Comparison of ENCODE assay signal across 25 mouse cellular contexts in the genomic region with DNA sequence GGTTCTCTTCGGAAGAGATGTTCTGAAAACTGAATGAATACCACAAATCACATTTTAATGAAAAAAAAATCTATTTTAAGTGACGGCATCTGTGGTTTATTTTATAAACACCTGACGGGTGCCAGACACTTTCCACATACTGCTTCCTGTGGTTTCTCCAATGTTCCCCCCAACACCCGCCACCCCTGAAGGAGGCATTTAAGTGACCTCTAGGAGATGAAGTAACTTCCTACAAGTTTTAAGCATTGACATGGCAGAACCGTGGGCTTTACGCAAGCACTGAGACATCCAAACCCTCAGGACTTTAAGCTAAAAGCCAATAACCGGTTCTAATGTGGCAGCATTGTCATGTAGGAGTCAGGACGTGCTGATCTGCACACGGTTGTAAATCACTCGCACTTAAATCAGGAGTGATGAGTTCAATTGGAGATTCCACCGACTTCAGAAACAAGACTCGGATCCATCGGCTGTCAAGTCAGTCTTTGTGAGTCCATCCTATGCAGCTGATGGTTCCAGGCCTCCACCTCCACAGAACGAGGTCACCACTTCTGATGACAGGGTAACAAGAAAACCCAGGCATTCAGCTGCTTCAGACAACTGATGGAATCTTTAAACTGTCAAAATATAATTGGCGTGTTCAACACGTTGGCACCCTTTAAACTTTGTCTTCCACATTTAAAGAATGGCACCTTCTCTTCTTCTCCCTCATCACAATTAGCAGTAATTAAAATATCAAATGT.
DNase-seq lines count a peak whose midpoint lies in the region; ATAC-seq and TF ChIP-seq lines count a peak whose summit lies in the region.
"Had no signal": no experiment of that assay in that cellular context is flagged by ENCODE, and none has a peak within 500 bp of the region (broad histone marks: within the 10 kb centered on the region; RNA-seq: fewer than 3 reads in every experiment).

No protein-coding gene starts in this region.

- intact Hi-C loops in gastrocnemius, postnatal 14 days (cut with DNase I; ENCODE audit: low total_unique reads), result no loop called here

- no peak overlapping the region for H3K4me3 ChIP-seq in CH12.LX (replicated peaks in 1 of 3; ENCODE audit: low read depth in 2 of 3, low read length in 2 of 3, poor library complexity in 1 of 3)
- H3K4me3 ChIP-seq in stomach, postnatal 0 days (ENCODE audit: low read depth, low read length), result no peak overlapping the region
- H3K4me3 ChIP-seq: embryonic facial prominence, embryonic 10.5 days; embryonic facial prominence, embryonic 15.5 days; forebrain, embryonic 13.5 days; hindbrain, embryonic 12.5 days; intestine, embryonic 15.5 days; liver, embryonic 13.5 days; midbrain, embryonic 12.5 days; stomach, embryonic 15.5 days had no signal

- TF ChIP-seq POLR2A in CH12.LX (IDR thresholded peaks at IDR 0.05; ENCODE audit: low read depth, low read length), result no peak

- H3K9me3 ChIP-seq in CH12.LX (replicated peaks; ENCODE audit: low read length), result no peaks in the 10 kb centered on the region
- H3K9me3 ChIP-seq in stomach, postnatal 0 days (ENCODE audit: control insufficient read depth, low read length), result no peaks in the 10 kb centered on the region
- H3K9me3 ChIP-seq: embryonic facial prominence, embryonic 10.5 days; embryonic facial prominence, embryonic 15.5 days; forebrain, embryonic 13.5 days; hindbrain, embryonic 12.5 days; intestine, embryonic 15.5 days; liver, embryonic 13.5 days; midbrain, embryonic 12.5 days; stomach, embryonic 15.5 days had no signal

- no peak for ATAC-seq in stomach, postnatal 0 days (ENCODE audit: low FRiP score, low TSS enrichment)
- ATAC-seq: activated CD4-positive, CD25-positive, alpha-beta regulatory T cell, adult 4 months; forebrain, embryonic 13.5 days; hindbrain, postnatal 0 days; intestine, embryonic 15.5 days had no signal

- 0 out of 2 replicates have a peak, but pooled peaks have one; percentile 14 for TF ChIP-seq EP300 in CH12.LX (IDR thresholded peaks at IDR 0.05; ENCODE audit: low read length)
- TF ChIP-seq EP300 in stomach, postnatal 0 days (optimal IDR thresholded peaks at IDR 0.05), result no peak

- peaks cover 3 to 28% of the 10 kb centered on the region in 2 experiments; a peak in 3 of 4 replicates for H3K4me1 ChIP-seq in CH12.LX (ENCODE audit: control insufficient read depth in 1 of 2, insufficient read depth in 2 of 2)
- H3K4me1 ChIP-seq in stomach, postnatal 0 days (replicated peaks; ENCODE audit: control insufficient read depth, insufficient read depth), result no peaks in the 10 kb centered on the region
- H3K4me1 ChIP-seq: embryonic facial prominence, embryonic 15.5 days; forebrain, embryonic 13.5 days; hindbrain, embryonic 12.5 days; intestine, embryonic 15.5 days; liver, embryonic 13.5 days; midbrain, embryonic 12.5 days; stomach, embryonic 15.5 days had no signal

- peak; percentile 6 for DNase-seq in lung, postnatal 36 days
- no peak for DNase-seq in lung, postnatal 4 days
- DNase-seq in CH12.LX (ENCODE audit: extremely low read depth), result peak; percentile 3
- DNase-seq in gonadal fat pad, adult 2 months (ENCODE audit: low read depth), result peak; percentile 28
- DNase-seq in stomach, postnatal 0 days (ENCODE audit: low spot score), result peak; percentile 5
- DNase-seq in gastrocnemius, postnatal 14 days, result no peak
- no peak for DNase-seq in gastrocnemius, adult 8-10 months (ENCODE audit: low spot score in 2 of 2)
- DNase-seq: adrenal gland, adult 2 months; B cell, adult 2 months; cerebellum, postnatal 14 days; gastrocnemius, postnatal 36 days; left cerebral cortex, postnatal 4 days; liver, embryonic 13.5 days; right cerebral cortex, postnatal 25 days had no signal

- H3K27me3 ChIP-seq in CH12.LX (replicated peaks), result no peaks in the 10 kb centered on the region
- H3K27me3 ChIP-seq in stomach, postnatal 0 days (ENCODE audit: control insufficient read depth, insufficient read depth, low read length), result no peaks in the 10 kb centered on the region
- H3K27me3 ChIP-seq: forebrain, embryonic 13.5 days; hindbrain, embryonic 12.5 days; intestine, embryonic 15.5 days; liver, embryonic 13.5 days; midbrain, embryonic 12.5 days; stomach, embryonic 15.5 days had no signal

- no peak overlapping the region for H3K9ac ChIP-seq in CH12.LX (ENCODE audit: insufficient read depth, low read depth)
- no peak overlapping the region for H3K9ac ChIP-seq in stomach, postnatal 0 days (ENCODE audit: low read length)
- H3K9ac ChIP-seq: embryonic facial prominence, embryonic 15.5 days; forebrain, embryonic 13.5 days; hindbrain, embryonic 12.5 days; intestine, embryonic 15.5 days; liver, embryonic 13.5 days; lung, embryonic 14.5 days; midbrain, embryonic 12.5 days; stomach, embryonic 15.5 days had no signal

- no peaks in the 10 kb centered on the region for H3K36me3 ChIP-seq in CH12.LX (replicated peaks in 1 of 2; ENCODE audit: control insufficient read depth in 1 of 2, insufficient read depth in 1 of 2, low read length in 1 of 2)
- no peaks in the 10 kb centered on the region for H3K36me3 ChIP-seq in stomach, postnatal 0 days (ENCODE audit: control insufficient read depth, insufficient read depth, low read length)
- H3K36me3 ChIP-seq: embryonic facial prominence, embryonic 10.5 days; embryonic facial prominence, embryonic 15.5 days; hindbrain, embryonic 12.5 days; intestine, embryonic 15.5 days; liver, embryonic 13.5 days; midbrain, embryonic 12.5 days; stomach, embryonic 15.5 days had no signal

- in situ Hi-C loops in CH12.LX (cut with MboI; ENCODE audit: low pct_ligation_motif_present, low pct_unique_long_range_greater_than_20kb, low sequenced_read_pairs), result loop anchor here (25.0 kb wide), 1 partner anchor 96 kb away; no protein-coding TSS in a partner anchor

- no peak overlapping the region for H3K27ac ChIP-seq in CH12.LX (ENCODE audit: insufficient read depth, low read depth)
- no peak overlapping the region for H3K27ac ChIP-seq in stomach, postnatal 0 days (replicated peaks)
- H3K27ac ChIP-seq: embryonic facial prominence, embryonic 10.5 days; embryonic facial prominence, embryonic 15.5 days; forebrain, embryonic 13.5 days; hindbrain, embryonic 12.5 days; hindbrain, postnatal 0 days; intestine, embryonic 15.5 days; liver, embryonic 13.5 days; macrophage; midbrain, embryonic 12.5 days; stomach, embryonic 15.5 days had no signal

- 80% methylated on average over 16 of the region's 16 CpGs for WGBS in stomach, postnatal 0 days

- H3K4me2 ChIP-seq in CH12.LX (ENCODE audit: insufficient read depth, low read depth, poor library complexity, severe bottlenecking), result peak overlapping the region; percentile 29; the same call in 1 of the 2 replicates
- H3K4me2 ChIP-seq in stomach, postnatal 0 days (replicated peaks; ENCODE audit: low read depth), result no peak overlapping the region
- H3K4me2 ChIP-seq: embryonic facial prominence, embryonic 15.5 days; forebrain, embryonic 13.5 days; hindbrain, embryonic 12.5 days; intestine, embryonic 15.5 days; liver, embryonic 13.5 days; lung, embryonic 14.5 days; midbrain, embryonic 12.5 days; stomach, embryonic 15.5 days had no signal

- TF ChIP-seq CTCF in CH12.LX (conservative IDR thresholded peaks at IDR 0.05 in 1 of 2, IDR thresholded peaks at IDR 0.05 in 1 of 2; ENCODE audit: low read depth in 2 of 2, low read length in 2 of 2), result no peak
- no peak for TF ChIP-seq CTCF in stomach, postnatal 0 days (IDR thresholded peaks at IDR 0.05; ENCODE audit: low read depth)

- TF ChIP-seq RAD21 in CH12.LX (IDR thresholded peaks at IDR 0.05; ENCODE audit: low read depth, low read length), result no peak

- no peaks in the 10 kb centered on the region for H3K79me2 ChIP-seq in CH12.LX (replicated peaks; ENCODE audit: control insufficient read depth, extremely low read depth, insufficient read depth, poor library complexity, severe bottlenecking)

- dilution Hi-C loops in CH12.LX (cut with MboI; ENCODE audit: extremely low pct_ligation_motif_present, extremely low pct_unique_long_range_greater_than_20kb, low sequenced_read_pairs), result no loop called here

TF ChIP-seq in CH12.LX, 34 proteins besides CTCF, POLR2A, EP300 and RAD21:
- TF ChIP-seq ELF1 (IDR thresholded peaks at IDR 0.05; ENCODE audit: low read depth, low read length), result no peak
- no peak for TF ChIP-seq CHD2 (IDR thresholded peaks at IDR 0.05; ENCODE audit: low read length)
- no peak for TF ChIP-seq USF1 (IDR thresholded peaks at IDR 0.05; ENCODE audit: low read depth, low read length)
- TF ChIP-seq TCF12 (IDR thresholded peaks at IDR 0.05; ENCODE audit: low read depth, low read length), result no peak
- TF ChIP-seq KAT2A (IDR thresholded peaks at IDR 0.05; ENCODE audit: insufficient replicate concordance, low read length), result no peak
- no peak for TF ChIP-seq E2F4 (IDR thresholded peaks at IDR 0.05; ENCODE audit: insufficient replicate concordance, low read depth, low read length)
- 0 out of 2 replicates have a peak, but pooled peaks have one; percentile 27 for TF ChIP-seq BHLHE40 (IDR thresholded peaks at IDR 0.05; ENCODE audit: low read depth, low read length)
- no peak for TF ChIP-seq MYC (IDR thresholded peaks at IDR 0.05; ENCODE audit: low read depth, low read length)
- TF ChIP-seq ETS1 (conservative IDR thresholded peaks at IDR 0.05; ENCODE audit: low read depth, low read length), result 0 out of 2 replicates have a peak, but pooled peaks have one; percentile 9
- no peak for TF ChIP-seq SMC3 (IDR thresholded peaks at IDR 0.05; ENCODE audit: low read depth, low read length)
- TF ChIP-seq SIN3A (IDR thresholded peaks at IDR 0.05; ENCODE audit: low read length), result no peak
- no peak for TF ChIP-seq ZMIZ1 (IDR thresholded peaks at IDR 0.05; ENCODE audit: low read depth, low read length)
- no peak for TF ChIP-seq NRF1 (IDR thresholded peaks at IDR 0.05; ENCODE audit: low read depth, low read length)
- TF ChIP-seq MXI1 (IDR thresholded peaks at IDR 0.05; ENCODE audit: low read depth, low read length), result no peak
- no peak for TF ChIP-seq TBP (conservative IDR thresholded peaks at IDR 0.05; ENCODE audit: low read depth, low read length)
- no peak for TF ChIP-seq MAX (IDR thresholded peaks at IDR 0.05; ENCODE audit: low read length)
- TF ChIP-seq USF2 (conservative IDR thresholded peaks at IDR 0.05; ENCODE audit: low read depth, low read length), result no peak

Comparison
In these comparisons a context has a peak if more than half of its experiments do, and no peak if none do; other contexts are left out.
1. DNase-seq: peak in lung, postnatal 36 days (single experiment), CH12.LX (single experiment), gonadal fat pad, adult 2 months (single experiment) and stomach, postnatal 0 days (single experiment); none in lung, postnatal 4 days (0 of 2), gastrocnemius, postnatal 14 days (single experiment) and gastrocnemius, adult 8-10 months (0 of 2).